Mouse (Mus musculus) C2C12 (cell line): ENCODE data around the gene Sdk1.

Experiments
- CEBPB ChIP-seq: IDR thresholded peaks from one replicate; pipeline ENCODE4 v1.6.1; 2011; ENCODE audit warnings: low read depth, mild to moderate bottlenecking, control low read depth, moderate library complexity
- CTCF ChIP-seq: IDR thresholded peaks from one replicate; pipeline ENCODE4 v1.5.1; 2011; ENCODE audit not compliant: control insufficient read depth, insufficient read depth, insufficient read length
- FOSL1 ChIP-seq: IDR thresholded peaks from one replicate; pipeline ENCODE4 v1.8.0; 2011; ENCODE audit warnings: mild to moderate bottlenecking, low read length; ENCODE audit not compliant: poor library complexity, insufficient read depth, severe bottlenecking
- MAX ChIP-seq: IDR thresholded peaks from one replicate; pipeline ENCODE4 v1.6.1; 2011; ENCODE audit warnings: mild to moderate bottlenecking, control low read depth
- USF1 ChIP-seq: IDR thresholded peaks from one replicate; pipeline ENCODE4 v1.6.1; 2011; ENCODE audit warnings: low read depth, mild to moderate bottlenecking, control low read depth, moderate library complexity

DNA sequence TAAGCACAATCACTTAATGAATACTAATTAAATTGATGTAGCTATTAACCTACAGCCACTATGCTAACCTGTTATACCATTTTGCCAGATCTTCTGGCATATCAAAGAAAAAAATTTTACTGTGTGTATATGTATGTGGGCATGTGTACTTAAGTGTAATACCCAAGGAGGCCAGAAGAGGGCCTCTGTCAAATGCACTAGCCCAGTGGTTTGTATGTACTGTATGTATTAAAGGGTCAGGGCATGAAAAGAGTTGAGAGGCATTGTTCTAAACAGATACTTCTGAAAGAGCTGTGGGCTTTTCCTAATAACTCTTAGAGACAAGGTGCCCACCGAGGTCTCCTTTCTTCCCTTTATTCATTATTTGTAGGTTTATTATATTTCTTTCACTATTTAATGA, 759.0 kb downstream of the Sdk1 start:
- TF ChIP-seq CTCF, result no peak
- TF ChIP-seq MAX, result no peak
- no peak for TF ChIP-seq FOSL1
- no peak for TF ChIP-seq USF1
- no peak for TF ChIP-seq CEBPB
